Mouse (Mus musculus) forebrain, embryonic 16.5 days (tissue): ENCODE data around the gene Clcn1. TPM values are rescaled to one million over a fixed set of nuclear protein-coding genes. Genes with fewer than 3 reads are reported as not detected.

ENCODE experiments used
- ATAC-seq: fragments of 200-750 bp; cut with Nextera tagmentation; 2 replicates; pipeline ENCODE4 v1.8.0; 2017; ENCODE audit warnings: mild to moderate bottlenecking, moderate library complexity
- H3K27ac ChIP-seq: fragments of 300-500 bp; sonication (generic); 2 replicates; pipeline ENCODE4 v1.5.1; 2014; ENCODE audit warnings: low read length, control low read depth
- H3K27me3 ChIP-seq: fragments of 300-500 bp; sonication (generic); replicated peaks from 2 replicates; pipeline ENCODE4 v1.6.1; 2014; ENCODE audit warnings: low read length; ENCODE audit not compliant: control insufficient read depth, insufficient read depth
- H3K36me3 ChIP-seq: fragments of 300-500 bp; sonication (generic); 2 replicates; pipeline ENCODE4 v1.6.1; 2014; ENCODE audit not compliant: control insufficient read depth, insufficient read depth
- H3K4me1 ChIP-seq: fragments of 300-500 bp; sonication (generic); replicated peaks from 2 replicates; pipeline ENCODE4 v1.6.1; 2014; ENCODE audit warnings: low read length; ENCODE audit not compliant: control insufficient read depth, insufficient read depth
- H3K4me2 ChIP-seq: fragments of 300-500 bp; sonication (generic); 2 replicates; pipeline ENCODE4 v1.6.1; 2014; ENCODE audit warnings: mild to moderate bottlenecking, low read length, control low read depth
- H3K4me3 ChIP-seq: fragments of 300-500 bp; sonication (generic); replicated peaks from 2 replicates; pipeline ENCODE4 v1.5.1; 2014; ENCODE audit warnings: mild to moderate bottlenecking, low read length, control low read depth
- H3K9ac ChIP-seq: fragments of 300-500 bp; sonication (generic); replicated peaks from 2 replicates; pipeline ENCODE4 v1.6.1; 2014; ENCODE audit warnings: low read depth, low read length, control low read depth
- H3K9me3 ChIP-seq: fragments of 300-500 bp; sonication (generic); 2 replicates; pipeline ENCODE4 v1.6.1; 2016; ENCODE audit warnings: low read length; ENCODE audit not compliant: control insufficient read depth
- WGBS: fragments of 180-500 bp; shearing (Covaris S2); extraction: QIAGEN DNeasy Blood & Tissue Kit; methylation state at CpG from one replicate; pipeline ENCODE4 v1.1.7; 2014; 5-methylcytosine and 5-hydroxymethylcytosine counted together
- polyA plus RNA-seq: library from polyadenylated mRNA; unstranded; fragments of >200 nt; fragmentation: Nextera tagmentation; extraction: Ambion mirVana; gene quantifications from 2 replicates; pipeline ENCODE4 v1.2.1, GENCODE M21; 2015

Clcn1 gene
- polyA plus RNA-seq = 1.6 and 2.0 TPM in 2 replicates

- 71% methylated on average over 4 of the region's 5 CpGs for WGBS
- H3K9ac ChIP-seq = no peak within 1 kb of the TSS
- no peaks in the 10 kb centered on the region for H3K27me3 ChIP-seq
- no peak within 1 kb of the TSS for H3K27ac ChIP-seq
- H3K9me3 ChIP-seq = no peaks in the 10 kb centered on the region
- ATAC-seq = no peak
- H3K4me1 ChIP-seq = no peaks in the 10 kb centered on the region
- peaks cover 16% of the 10 kb centered on the region for H3K36me3 ChIP-seq
- no peak within 1 kb of the TSS for H3K4me3 ChIP-seq
- no peak within 1 kb of the TSS for H3K4me2 ChIP-seq
Observed at GRCm38 (mm10) chr6:42286448-42286847, at the start of gene Clcn1. Gene Clcn1, plus strand, starts transcription at chr6:42286685.

- H3K9ac ChIP-seq = no peak overlapping the region
- no peaks in the 10 kb centered on the region for H3K9me3 ChIP-seq
- 60% methylated on average over 6 of the region's 6 CpGs for WGBS
- H3K27ac ChIP-seq = no peak overlapping the region
- H3K4me2 ChIP-seq = no peak overlapping the region
- H3K4me3 ChIP-seq = no peak overlapping the region
- H3K27me3 ChIP-seq = no peaks in the 10 kb centered on the region
- ATAC-seq = peak; percentile 40; the same call in 1 of the 2 replicates
- H3K4me1 ChIP-seq = 0 out of 2 replicates have a peak, but pooled peaks cover 2% of the 10 kb centered on the region
- H3K36me3 ChIP-seq = no peaks in the 10 kb centered on the region
Observed at GRCm38 (mm10) chr6:42237276-42237805, 49.1 kb upstream of the Clcn1 start.

GRCm38 (mm10) chr6:42241311-42242045, 45.0 kb upstream of the Clcn1 start:
- Histone ChIP-seq H3K4me2 (no peak overlapping the region), H3K36me3 (no peaks in the 10 kb centered on the region), H3K27me3 (no peaks in the 10 kb centered on the region), H3K4me3 (no peak overlapping the region), H3K4me1 (0 out of 2 replicates have a peak, but pooled peaks cover 7% of the 10 kb centered on the region), H3K9me3 (no peaks in the 10 kb centered on the region), H3K27ac (no peak overlapping the region), H3K9ac (no peak overlapping the region)
- WGBS = 68% methylated on average over 6 of the region's 6 CpGs
- ATAC-seq = no peak

- Histone ChIP-seq H3K27me3 (no peaks in the 10 kb centered on the region), H3K4me2 (peak within 1 kb of the TSS; percentile 60), H3K27ac (no peak within 1 kb of the TSS), H3K9me3 (no peaks in the 10 kb centered on the region), H3K36me3 (no peaks in the 10 kb centered on the region), H3K9ac (peak within 1 kb of the TSS; percentile 47), H3K4me1 (peaks cover 13% of the 10 kb centered on the region; the same call in 1 of the 2 replicates), H3K4me3 (peak within 1 kb of the TSS; percentile 44)
- WGBS = 2% methylated on average over 28 of the region's 28 CpGs
- ATAC-seq = peak; percentile 99
Observed at GRCm38 (mm10) chr6:42245711-42246353, 40.7 kb upstream of the Clcn1 start, which contains the start of gene Gstk1. Gene Gstk1, plus strand, starts transcription at chr6:42245935.

GRCm38 (mm10) chr6:42247173-42247572, 39.3 kb upstream of the Clcn1 start:
- Histone ChIP-seq H3K9me3 (no peaks in the 10 kb centered on the region), H3K4me3 (peak overlapping the region; percentile 19; the same call in 1 of the 2 replicates), H3K27ac (no peak overlapping the region), H3K4me2 (peak overlapping the region; percentile 12; the same call in 1 of the 2 replicates), H3K27me3 (no peaks in the 10 kb centered on the region), H3K4me1 (peaks cover 12% of the 10 kb centered on the region; the same call in 1 of the 2 replicates), H3K9ac (no peak overlapping the region), H3K36me3 (no peaks in the 10 kb centered on the region)
- no peak; the same call in 1 of the 2 replicates for ATAC-seq
- WGBS = 9% methylated on average over 8 of the region's 8 CpGs

- peak; percentile 63 for ATAC-seq
- Histone ChIP-seq H3K27ac (no peak overlapping the region), H3K4me3 (no peak overlapping the region), H3K36me3 (no peaks in the 10 kb centered on the region), H3K9ac (no peak overlapping the region), H3K9me3 (no peaks in the 10 kb centered on the region), H3K4me2 (no peak overlapping the region), H3K27me3 (no peaks in the 10 kb centered on the region), H3K4me1 (peaks cover 12% of the 10 kb centered on the region; the same call in 1 of the 2 replicates)
- WGBS = 57% methylated on average over 1 of the region's 1 CpGs
Observed at GRCm38 (mm10) chr6:42247981-42248380, 38.5 kb upstream of the Clcn1 start.

GRCm38 (mm10) chr6:42251791-42252190, 34.7 kb upstream of the Clcn1 start:
- no peak overlapping the region for H3K4me3 ChIP-seq
- H3K9ac ChIP-seq = no peak overlapping the region
- 84% methylated on average over 4 of the region's 4 CpGs for WGBS
- no peak overlapping the region for H3K4me2 ChIP-seq
- no peaks in the 10 kb centered on the region for H3K36me3 ChIP-seq
- no peaks in the 10 kb centered on the region for H3K9me3 ChIP-seq
- H3K4me1 ChIP-seq = peaks cover 9% of the 10 kb centered on the region; the same call in 1 of the 2 replicates
- no peak overlapping the region for H3K27ac ChIP-seq
- H3K27me3 ChIP-seq = no peaks in the 10 kb centered on the region
- no peak for ATAC-seq

GRCm38 (mm10) chr6:42253103-42253502, 33.4 kb upstream of the Clcn1 start:
- WGBS = 66% methylated on average over 2 of the region's 2 CpGs
- ATAC-seq = peak; percentile 56; the same call in 1 of the 2 replicates
- H3K4me1 ChIP-seq = peaks cover 4% of the 10 kb centered on the region; the same call in 1 of the 2 replicates

GRCm38 (mm10) chr6:42257303-42257863, 29.1 kb upstream of the Clcn1 start:
- Histone ChIP-seq H3K4me1 (0 out of 2 replicates have a peak, but pooled peaks cover 2% of the 10 kb centered on the region), H3K4me3 (no peak overlapping the region), H3K9me3 (no peaks in the 10 kb centered on the region), H3K4me2 (no peak overlapping the region), H3K27ac (no peak overlapping the region), H3K27me3 (no peaks in the 10 kb centered on the region), H3K9ac (no peak overlapping the region), H3K36me3 (no peaks in the 10 kb centered on the region)
- 19% methylated on average over 11 of the region's 11 CpGs for WGBS
- peak; percentile 80; the same call in 1 of the 2 replicates for ATAC-seq

More at GRCm38 (mm10) chr6:42253103-42253502, 33.4 kb upstream of the Clcn1 start:
- no peaks in the 10 kb centered on the region for H3K27me3 ChIP-seq
- H3K4me3 ChIP-seq = no peak overlapping the region
- H3K9me3 ChIP-seq = no peaks in the 10 kb centered on the region
- H3K36me3 ChIP-seq = no peaks in the 10 kb centered on the region
- H3K27ac ChIP-seq = no peak overlapping the region
- H3K9ac ChIP-seq = no peak overlapping the region
- no peak overlapping the region for H3K4me2 ChIP-seq
